8 mouse cellular contexts compared by ENCODE assay signal in genomic region chr19:4175368-4175947, GRCm38 (mm10). TPM values are rescaled to one million over a fixed set of nuclear protein-coding genes. Genes with fewer than 3 reads are reported as not detected.
DNase-seq lines count a peak whose midpoint lies in the region; ATAC-seq and TF ChIP-seq lines count a peak whose summit lies in the region.

Gene Carns1 (minus strand): TSS chr19:4175479.

- H3K4me2 ChIP-seq in hindbrain, embryonic 13.5 days: peak within 1 kb of the TSS; percentile 31

- intact Hi-C loops in gastrocnemius, adult 2 months (cut with DNase I): no loop called here

- H3K4me1 ChIP-seq in hindbrain, embryonic 13.5 days (replicated peaks): peaks cover 17% of the 10 kb centered on the region

- no peaks in the 10 kb centered on the region for H3K36me3 ChIP-seq in hindbrain, embryonic 13.5 days

- 0 out of 2 replicates have a peak, but pooled peaks cover 2% of the 10 kb centered on the region for H3K27me3 ChIP-seq in hindbrain, embryonic 13.5 days

- peak; percentile 36 for DNase-seq in cerebellum, adult 9-10 months
- no peak for DNase-seq in cerebellum, adult 18-20 months
- DNase-seq in MN1 (ENCODE audit: low spot score): peak; percentile 59
- DNase-seq in gastrocnemius, adult 2 months: peak; percentile 82
- peak; percentile 31 for DNase-seq in mesoderm, embryonic 11.5 days (ENCODE audit: low read depth, low spot score)
- no peak for DNase-seq in cerebellum, adult 9-11 months

- peak within 1 kb of the TSS; percentile 60; the same call in 1 of the 2 replicates for H3K9ac ChIP-seq in hindbrain, embryonic 13.5 days

- ATAC-seq in hindbrain, embryonic 13.5 days (ENCODE audit: low FRiP score): peak; percentile 37; the same call in 1 of the 2 replicates
- ATAC-seq in megakaryocyte progenitor cell, adult 5-6 weeks (replicated peaks; ENCODE audit: poor library complexity): no peak

- H3K4me3 ChIP-seq in gastrocnemius, adult 2 months: peak within 1 kb of the TSS; percentile 74
- H3K4me3 ChIP-seq in hindbrain, embryonic 13.5 days: peak within 1 kb of the TSS; percentile 4

- peak within 1 kb of the TSS; percentile 98 for H3K27ac ChIP-seq in gastrocnemius, adult 2 months
- no peak within 1 kb of the TSS for H3K27ac ChIP-seq in hindbrain, embryonic 13.5 days

- no peak for TF ChIP-seq CTCF in gastrocnemius, adult 2 months (IDR thresholded peaks at IDR 0.05)

- H3K9me3 ChIP-seq in hindbrain, embryonic 13.5 days: no peaks in the 10 kb centered on the region

- WGBS in hindbrain, embryonic 13.5 days: 4% methylated on average over 11 of the region's 11 CpGs

RNA-seq across cellular contexts. Expression of gene Carns1, which starts in this region (rescaled TPM):
- 10 to 100 TPM; 23.1 to 25.9 TPM for total RNA-seq in gastrocnemius, adult 2 months (2021)
- polyA plus RNA-seq in hindbrain, embryonic 13.5 days (2015; fragmentation: Nextera tagmentation; extraction: Ambion mirVana): 5.1 and 5.6 TPM in 2 replicates
- 2.2 and 2.4 TPM in 2 replicates for total RNA-seq in megakaryocyte progenitor cell, adult 5-6 weeks (2015)
- 1.0 and 2.1 TPM in 2 replicates for total RNA-seq in megakaryocyte progenitor cell, adult 5-6 weeks (2017)

Comparison
In these comparisons a context has a peak if more than half of its experiments do, and no peak if none do; other contexts are left out.
1. RNA of gene Carns1 (total RNA-seq): 23.1 to 25.9 TPM in gastrocnemius, adult 2 months; 1.0 to 2.4 TPM in megakaryocyte progenitor cell, adult 5-6 weeks; every median in the first group is over 4 times any median in the second.
2. DNase-seq: peak in cerebellum, adult 9-10 months (single experiment), MN1 (single experiment), gastrocnemius, adult 2 months (single experiment) and mesoderm, embryonic 11.5 days (single experiment); none in cerebellum, adult 18-20 months (0 of 2) and cerebellum, adult 9-11 months (single experiment).